Mouse (Mus musculus): ENCODE measurements around the gene Fbxo45.
"Not testable (repeated sequence)": the region's sequence is repeated elsewhere in the genome, so short reads cannot be mapped to it uniquely, and the experiment has no call there.

- TF ChIP-seq CTCF, EP300 (IDR thresholded peaks at IDR 0.05; ENCODE audit: low read depth): not testable (repeated sequence)
These were observed 14.9 kb downstream of the Fbxo45 start for GRCm38 (mm10) chr16:32232050-32232449.

Measured in liver, embryonic 14.5 days (tissue).